In the genomic region with DNA sequence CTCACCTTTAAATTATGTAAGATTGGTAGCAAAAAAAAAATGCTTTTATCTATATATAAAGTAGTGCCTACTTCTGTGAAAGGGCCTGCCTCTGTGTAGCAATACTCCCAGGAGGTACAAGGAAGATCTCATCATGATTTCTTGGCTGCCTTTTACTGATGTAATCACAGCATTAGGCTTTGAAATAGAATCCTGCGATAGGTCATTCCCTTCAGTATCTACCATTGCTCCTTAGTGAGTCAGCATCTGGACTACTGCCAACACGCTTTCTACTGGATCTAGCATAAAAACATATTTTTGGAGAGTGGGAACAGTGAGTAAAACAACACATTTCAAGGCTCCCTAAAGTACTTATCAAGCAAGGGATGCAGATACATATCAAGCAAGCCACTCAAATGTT, we compare ENCODE assay signal across 9 mouse cellular contexts. TPM values are rescaled to one million over a fixed set of nuclear protein-coding genes. Genes with fewer than 3 reads are reported as not detected.
DNase-seq lines count a peak whose midpoint lies in the region; ATAC-seq and TF ChIP-seq lines count a peak whose summit lies in the region.
"Had no signal": no experiment of that assay in that cellular context is flagged by ENCODE, and none has a peak within 500 bp of the region (broad histone marks: within the 10 kb centered on the region; RNA-seq: fewer than 3 reads in every experiment).

No protein-coding gene starts in this region.

- DNase-seq in layer of hippocampus, adult 18-20 months (ENCODE audit: low spot score in 2 of 2) = peak; percentile 12 to 55
- no peak for DNase-seq in layer of hippocampus, postnatal 10 days (ENCODE audit: low spot score in 2 of 2)
- peak; percentile 86 to 96 for DNase-seq in adrenal gland, adult (ENCODE audit: inconsistent age in 2 of 2, low spot score in 1 of 2)
- DNase-seq in kidney, postnatal 25 days = peak; percentile 51 to 83
- peak; percentile 10 for DNase-seq in right cerebral cortex, postnatal 25 days
- DNase-seq in T-cell, adult 2 months (ENCODE audit: low spot score) = no peak

- H3K9me3 ChIP-seq in forebrain, embryonic 15.5 days = no peaks in the 10 kb centered on the region

- no peak overlapping the region for H3K9ac ChIP-seq in forebrain, embryonic 15.5 days (replicated peaks)

- H3K4me1 ChIP-seq in embryonic fibroblast, embryonic 13.5 days (ENCODE audit: control insufficient read depth, insufficient read depth, low read length) = no peaks in the 10 kb centered on the region
- peaks cover 3% of the 10 kb centered on the region; the same call in 1 of the 2 replicates for H3K4me1 ChIP-seq in forebrain, embryonic 15.5 days

- TF ChIP-seq CTCF in embryonic fibroblast, embryonic 13.5 days (IDR thresholded peaks at IDR 0.05; ENCODE audit: borderline replicate concordance, insufficient read depth, low read length) = no peak

- no peaks in the 10 kb centered on the region for H3K36me3 ChIP-seq in forebrain, embryonic 15.5 days

- H3K4me2 ChIP-seq in forebrain, embryonic 15.5 days (replicated peaks) = no peak overlapping the region

- no peak for ATAC-seq in forebrain, embryonic 15.5 days (replicated peaks)

- no peaks in the 10 kb centered on the region for H3K27me3 ChIP-seq in forebrain, embryonic 15.5 days

- H3K27ac ChIP-seq in embryonic fibroblast, embryonic 13.5 days (ENCODE audit: insufficient read depth, low read length) = peak overlapping the region; percentile 58; the same call in 1 of the 2 replicates
- H3K27ac ChIP-seq in forebrain, embryonic 15.5 days (replicated peaks) = no peak overlapping the region

- no peak overlapping the region for H3K4me3 ChIP-seq in embryonic fibroblast, embryonic 13.5 days (ENCODE audit: insufficient read depth, low read length)
- no peak overlapping the region for H3K4me3 ChIP-seq in forebrain, embryonic 15.5 days

- no peak for TF ChIP-seq POLR2A in embryonic fibroblast, embryonic 13.5 days (IDR thresholded peaks at IDR 0.05; ENCODE audit: low read depth, low read length)

- WGBS in forebrain, embryonic 15.5 days = 72% methylated on average over 2 of the region's 2 CpGs

RNA-seq across cellular contexts. Expression of gene Mtmr3, which starts 16.0 kb away (rescaled TPM):
- total RNA-seq in layer of hippocampus, adult 18-20 months (2021) = 10 to 100 TPM; 69.1 to 71.2 TPM
- 10 to 100 TPM; 59.0 to 62.6 TPM for total RNA-seq in layer of hippocampus, postnatal 10 days (2021)
- polyA plus RNA-seq in embryonic fibroblast, embryonic 13.5 days (2011; ENCODE audit: insufficient read length, low read depth, missing spikeins) = 29.7 and 37.8 TPM in 2 replicates
- polyA plus RNA-seq in forebrain, embryonic 15.5 days (2015; fragmentation: Nextera tagmentation; extraction: Ambion mirVana) = 42.0 TPM in 2 replicates

RNA-seq across cellular contexts. Expression of gene Gm11032, which starts 41.2 kb away (rescaled TPM):
- not detected for total RNA-seq in layer of hippocampus, adult 18-20 months (2021)
- total RNA-seq in layer of hippocampus, postnatal 10 days (2021) = not detected
- not detected in 2 replicates for polyA plus RNA-seq in embryonic fibroblast, embryonic 13.5 days (2011; ENCODE audit: insufficient read length, low read depth, missing spikeins)
- polyA plus RNA-seq in forebrain, embryonic 15.5 days (2015; fragmentation: Nextera tagmentation; extraction: Ambion mirVana) = not detected in 2 replicates
- total RNA-seq: hematopoietic stem cell, adult 5-6 weeks had no signal

RNA-seq across cellular contexts. Expression of gene Ascc2, which starts 58.9 kb away (rescaled TPM):
- total RNA-seq in layer of hippocampus, adult 18-20 months (2021) = 10 to 100 TPM; 23.3 to 26.7 TPM
- total RNA-seq in layer of hippocampus, postnatal 10 days (2021) = 10 to 100 TPM; 23.7 to 24.4 TPM
- 34.3 and 39.0 TPM in 2 replicates for polyA plus RNA-seq in embryonic fibroblast, embryonic 13.5 days (2011; ENCODE audit: insufficient read length, low read depth, missing spikeins)
- 24.0 and 27.1 TPM in 2 replicates for polyA plus RNA-seq in forebrain, embryonic 15.5 days (2015; fragmentation: Nextera tagmentation; extraction: Ambion mirVana)

Comparison
In these comparisons a context has a peak if more than half of its experiments do, and no peak if none do; other contexts are left out.
1. DNase-seq: peak in layer of hippocampus, adult 18-20 months (2 of 2), adrenal gland, adult (2 of 2), kidney, postnatal 25 days (2 of 2) and right cerebral cortex, postnatal 25 days (single experiment); none in layer of hippocampus, postnatal 10 days (0 of 2) and T-cell, adult 2 months (single experiment).